15 mouse cellular contexts compared by ENCODE assay signal in genomic region chr19:37078571-37078970, GRCm38 (mm10).
DNase-seq lines count a peak whose midpoint lies in the region; ATAC-seq and TF ChIP-seq lines count a peak whose summit lies in the region.
"Had no signal": no experiment of that assay in that cellular context is flagged by ENCODE, and none has a peak within 500 bp of the region (broad histone marks: within the 10 kb centered on the region; RNA-seq: fewer than 3 reads in every experiment).

No protein-coding gene starts in this region.

- H3K4me1 ChIP-seq in heart, embryonic 15.5 days (replicated peaks) = peaks cover 58% of the 10 kb centered on the region
- H3K4me1 ChIP-seq in neural tube, embryonic 15.5 days = peaks cover 7% of the 10 kb centered on the region; the same call in 1 of the 2 replicates
- H3K4me1 ChIP-seq in midbrain, postnatal 0 days (ENCODE audit: insufficient read depth, low read length) = no peaks in the 10 kb centered on the region
- H3K4me1 ChIP-seq: embryonic facial prominence, embryonic 15.5 days had no signal

- H3K4me3 ChIP-seq in heart, embryonic 15.5 days = no peak overlapping the region
- no peak overlapping the region for H3K4me3 ChIP-seq in neural tube, embryonic 15.5 days (replicated peaks)
- H3K4me3 ChIP-seq in midbrain, postnatal 0 days (ENCODE audit: low read depth, low read length) = no peak overlapping the region
- H3K4me3 ChIP-seq: embryonic facial prominence, embryonic 15.5 days had no signal

- no peak overlapping the region for H3K9ac ChIP-seq in heart, embryonic 15.5 days
- H3K9ac ChIP-seq in neural tube, embryonic 15.5 days (replicated peaks) = no peak overlapping the region
- H3K9ac ChIP-seq in midbrain, postnatal 0 days (replicated peaks; ENCODE audit: low read length, poor library complexity, severe bottlenecking) = no peak overlapping the region
- H3K9ac ChIP-seq: embryonic facial prominence, embryonic 15.5 days had no signal

- no peak overlapping the region for H3K4me2 ChIP-seq in heart, embryonic 15.5 days
- H3K4me2 ChIP-seq in neural tube, embryonic 15.5 days = no peak overlapping the region
- H3K4me2 ChIP-seq in midbrain, postnatal 0 days (ENCODE audit: low read depth, low read length, poor library complexity, severe bottlenecking) = no peak overlapping the region
- H3K4me2 ChIP-seq: embryonic facial prominence, embryonic 15.5 days had no signal

- DNase-seq in cerebellum, adult 9-10 months = peak; percentile 48
- no peak for DNase-seq in cerebellum, postnatal 10 days
- no peak for DNase-seq in heart, adult 8-10 months (ENCODE audit: low spot score)
- DNase-seq in neural tube, embryonic 10.5 days (ENCODE audit: extremely low spot score, low spot score) = no peak
- no peak for DNase-seq in thymus, postnatal 36 days
- no peak for DNase-seq in midbrain, postnatal 0 days (ENCODE audit: low spot score)
- DNase-seq: B cell, adult 2 months; left cerebral cortex, postnatal 4 days; thymus, postnatal 4 days had no signal

- 49% methylated on average over 1 of the region's 1 CpGs for whole genome bisulfite sequencing in heart, embryonic 15.5 days
- 93% methylated on average over 1 of the region's 1 CpGs for WGBS in neural tube, embryonic 15.5 days
- 96% methylated on average over 1 of the region's 1 CpGs for WGBS in midbrain, postnatal 0 days

- peak overlapping the region; percentile 64 for H3K27ac ChIP-seq in heart, embryonic 15.5 days
- H3K27ac ChIP-seq in neural tube, embryonic 15.5 days (replicated peaks) = 0 out of 2 replicates have a peak overlapping the region, but pooled peaks have one; percentile 13
- no peak overlapping the region for H3K27ac ChIP-seq in midbrain, postnatal 0 days (ENCODE audit: low read depth, low read length)
- H3K27ac ChIP-seq: embryonic facial prominence, embryonic 15.5 days had no signal

- no peak for TF ChIP-seq CTCF in midbrain, postnatal 0 days (IDR thresholded peaks at IDR 0.05)

- no peaks in the 10 kb centered on the region for H3K36me3 ChIP-seq in heart, embryonic 15.5 days
- H3K36me3 ChIP-seq in neural tube, embryonic 15.5 days = no peaks in the 10 kb centered on the region
- no peaks in the 10 kb centered on the region for H3K36me3 ChIP-seq in midbrain, postnatal 0 days (ENCODE audit: insufficient read depth, low read length)
- H3K36me3 ChIP-seq: embryonic facial prominence, embryonic 15.5 days; G1E had no signal

- H3K9me3 ChIP-seq in heart, embryonic 15.5 days (replicated peaks) = no peaks in the 10 kb centered on the region
- H3K9me3 ChIP-seq in neural tube, embryonic 15.5 days (replicated peaks) = no peaks in the 10 kb centered on the region
- H3K9me3 ChIP-seq in midbrain, postnatal 0 days (ENCODE audit: low read length) = no peaks in the 10 kb centered on the region
- H3K9me3 ChIP-seq: embryonic facial prominence, embryonic 15.5 days; G1E had no signal

- no peaks in the 10 kb centered on the region for H3K27me3 ChIP-seq in heart, embryonic 15.5 days
- no peaks in the 10 kb centered on the region for H3K27me3 ChIP-seq in neural tube, embryonic 15.5 days (replicated peaks)
- no peaks in the 10 kb centered on the region for H3K27me3 ChIP-seq in midbrain, postnatal 0 days (ENCODE audit: insufficient read depth, low read length)
- H3K27me3 ChIP-seq: embryonic facial prominence, embryonic 15.5 days had no signal

- no peak for ATAC-seq in heart, embryonic 15.5 days (replicated peaks; ENCODE audit: insufficient number of reproducible peaks, insufficient read depth, low FRiP score, low read depth)
- no peak for ATAC-seq in neural tube, embryonic 15.5 days (ENCODE audit: low FRiP score)
- ATAC-seq in midbrain, postnatal 0 days (ENCODE audit: low FRiP score) = no peak
- ATAC-seq: forebrain, embryonic 16.5 days; intestine, embryonic 16.5 days had no signal
